Mouse (Mus musculus) kidney, embryonic 15.5 days (tissue): Measurements from ENCODE around the gene Ccdc191. TPM values are rescaled to one million over a fixed set of nuclear protein-coding genes. Genes with fewer than 3 reads are reported as not detected.

Experiments
- ATAC-seq: fragments of 200-750 bp; cut with Nextera tagmentation; replicated peaks from 2 replicates; pipeline ENCODE4 v1.8.0; 2017; ENCODE audit warnings: moderate TSS enrichment; ENCODE audit not compliant: low FRiP score
- H3K27ac ChIP-seq: fragments of 300-500 bp; sonication (generic); 2 replicates; pipeline ENCODE4 v1.5.1; 2015; ENCODE audit warnings: mild to moderate bottlenecking, inconsistent platforms
- H3K27me3 ChIP-seq: fragments of 300-500 bp; sonication (generic); 2 replicates; pipeline ENCODE4 v1.6.1; 2015; ENCODE audit warnings: inconsistent platforms
- H3K36me3 ChIP-seq: fragments of 300-500 bp; sonication (generic); 2 replicates; pipeline ENCODE4 v1.6.1; 2015; ENCODE audit warnings: inconsistent platforms
- H3K4me1 ChIP-seq: fragments of 300-500 bp; sonication (generic); 2 replicates; pipeline ENCODE4 v1.6.1; 2015; ENCODE audit warnings: inconsistent platforms
- H3K4me2 ChIP-seq: fragments of 300-500 bp; sonication (generic); 2 replicates; pipeline ENCODE4 v1.6.1; 2015; ENCODE audit warnings: moderate library complexity, mild to moderate bottlenecking, inconsistent platforms
- H3K4me3 ChIP-seq: fragments of 300-500 bp; sonication (generic); replicated peaks from 2 replicates; pipeline ENCODE4 v1.5.1; 2015; ENCODE audit warnings: mild to moderate bottlenecking, inconsistent platforms
- H3K9ac ChIP-seq: fragments of 300-500 bp; sonication (generic); 2 replicates; pipeline ENCODE4 v1.6.1; 2015; ENCODE audit warnings: mild to moderate bottlenecking, inconsistent platforms
- H3K9me3 ChIP-seq: fragments of 300-500 bp; sonication (generic); replicated peaks from 2 replicates; pipeline ENCODE4 v1.6.1; 2016; ENCODE audit warnings: inconsistent platforms
- WGBS: fragments of 180-500 bp; shearing (Covaris S2); methylation state at CpG from one replicate; pipeline ENCODE4 v1.1.7; 2015; ENCODE audit warnings: mixed read lengths; 5-methylcytosine and 5-hydroxymethylcytosine counted together
- polyA plus RNA-seq: library from polyadenylated mRNA; unstranded; fragments of >200 nt; fragmentation: Nextera tagmentation; extraction: Ambion mirVana; gene quantifications from 2 replicates; pipeline ENCODE4 v1.2.1, GENCODE M21; 2015

Gene Ccdc191
- 15.2 and 16.7 TPM in 2 replicates for polyA plus RNA-seq

DNA sequence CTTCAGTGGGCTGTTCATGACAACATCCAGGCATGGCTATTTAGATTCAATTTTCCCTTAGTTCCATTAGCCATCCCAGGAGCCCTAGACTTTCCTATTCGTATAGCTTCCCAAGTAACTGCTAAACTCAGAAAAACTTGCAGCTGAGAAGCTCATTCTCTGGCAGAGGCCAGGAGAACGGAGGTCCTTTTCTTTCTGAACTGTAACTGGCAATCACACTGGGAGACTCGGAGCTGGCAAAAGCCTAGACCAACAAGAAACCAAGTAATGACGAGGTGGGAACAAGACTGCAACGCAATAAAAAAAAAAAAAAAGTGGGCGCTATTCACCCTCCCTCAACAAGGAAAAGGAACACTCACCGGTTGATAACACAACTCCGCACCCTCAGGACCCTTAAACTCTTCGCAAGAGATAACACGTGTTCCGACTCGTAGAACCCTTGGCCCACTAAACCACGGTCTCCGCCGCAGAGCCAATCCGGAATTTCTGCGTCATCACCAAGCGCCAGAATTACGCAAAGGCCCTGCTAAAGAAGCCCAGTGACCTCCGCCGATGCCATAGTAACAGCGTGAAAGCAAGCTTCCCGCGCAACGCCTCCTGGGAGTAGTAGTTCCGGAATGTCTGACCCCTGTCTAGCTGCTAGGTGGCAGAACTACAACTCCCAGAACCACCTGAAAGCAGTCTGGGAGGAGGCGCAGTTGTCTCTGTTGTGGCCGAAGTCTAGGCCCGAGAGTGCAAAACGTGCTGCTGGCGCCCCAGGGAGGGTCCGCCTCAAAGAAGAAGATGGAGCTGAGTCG lies at the start of gene Ccdc191:
Gene Ccdc191, plus strand, starts transcription at position 593 of the 797 bp plus-strand sequence.
- WGBS: under 1% methylated on average over 33 of the region's 33 CpGs
- ATAC-seq: peak; percentile 100

DNA sequence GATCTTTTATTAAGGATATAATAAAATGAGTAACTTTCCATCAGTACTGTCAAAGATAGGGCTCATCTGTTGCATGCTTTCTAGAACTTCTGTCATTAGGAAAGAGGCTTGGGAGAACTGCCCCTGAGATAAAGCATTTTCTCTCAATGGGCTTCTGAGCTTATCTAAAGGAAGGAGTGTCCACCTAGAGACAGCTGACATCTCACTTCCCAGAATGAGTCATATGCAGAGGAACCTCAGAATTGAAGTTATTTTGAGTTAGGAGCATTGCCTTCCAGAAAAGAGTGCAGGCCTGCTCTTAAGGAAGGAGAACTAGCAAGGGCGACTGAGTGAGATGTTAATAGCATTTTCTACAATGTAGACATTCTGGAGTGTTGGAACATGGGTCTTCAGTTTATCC lies 48.4 kb upstream of the Ccdc191 start:
- ATAC-seq: no peak
- Histone ChIP-seq H3K4me3 (no peak overlapping the region), H3K27ac (no peak overlapping the region), H3K4me2 (no peak overlapping the region), H3K9ac (no peak overlapping the region), H3K4me1 (no peaks in the 10 kb centered on the region), H3K36me3 (no peaks in the 10 kb centered on the region), H3K27me3 (no peaks in the 10 kb centered on the region), H3K9me3 (no peaks in the 10 kb centered on the region)
- 86% methylated on average over 1 of the region's 1 CpGs for WGBS

More for the DNA sequence above, at the start of gene Ccdc191:
- peak within 1 kb of the TSS; percentile 78 for H3K4me3 ChIP-seq
- no peaks in the 10 kb centered on the region for H3K9me3 ChIP-seq
- H3K36me3 ChIP-seq: no peaks in the 10 kb centered on the region
- H3K4me2 ChIP-seq: peak within 1 kb of the TSS; percentile 76
- H3K4me1 ChIP-seq: peaks cover 17% of the 10 kb centered on the region
- H3K27ac ChIP-seq: peak within 1 kb of the TSS; percentile 84
- peak within 1 kb of the TSS; percentile 66 for H3K9ac ChIP-seq
- H3K27me3 ChIP-seq: no peaks in the 10 kb centered on the region

DNA sequence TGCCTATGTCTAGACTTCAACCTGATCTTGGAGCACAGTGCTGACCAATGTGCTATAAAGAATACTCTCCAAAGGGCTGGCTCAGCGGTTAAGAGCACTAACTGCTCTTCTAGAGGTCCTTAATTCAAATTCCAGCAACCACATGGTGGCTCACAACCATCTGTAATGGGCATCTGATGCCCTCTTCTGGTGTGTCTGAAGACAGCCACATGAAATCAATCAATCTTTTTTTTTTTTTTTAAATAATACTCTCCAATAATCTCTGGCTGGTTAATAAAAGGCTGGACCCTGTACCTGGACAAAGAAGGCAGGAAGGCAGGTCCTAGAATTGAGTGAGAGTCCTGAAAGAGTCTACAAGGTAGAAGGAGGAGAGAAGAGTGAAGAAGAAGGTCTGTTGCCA lies 39.8 kb upstream of the Ccdc191 start:
- no peaks in the 10 kb centered on the region for H3K4me1 ChIP-seq
- H3K27ac ChIP-seq: no peak overlapping the region
- H3K27me3 ChIP-seq: no peaks in the 10 kb centered on the region
- H3K4me2 ChIP-seq: no peak overlapping the region
- no peak overlapping the region for H3K9ac ChIP-seq
- 71% methylated on average over 1 of the region's 1 CpGs for WGBS
- no peaks in the 10 kb centered on the region for H3K36me3 ChIP-seq
- H3K4me3 ChIP-seq: no peak overlapping the region
- no peaks in the 10 kb centered on the region for H3K9me3 ChIP-seq
- ATAC-seq: no peak

DNA sequence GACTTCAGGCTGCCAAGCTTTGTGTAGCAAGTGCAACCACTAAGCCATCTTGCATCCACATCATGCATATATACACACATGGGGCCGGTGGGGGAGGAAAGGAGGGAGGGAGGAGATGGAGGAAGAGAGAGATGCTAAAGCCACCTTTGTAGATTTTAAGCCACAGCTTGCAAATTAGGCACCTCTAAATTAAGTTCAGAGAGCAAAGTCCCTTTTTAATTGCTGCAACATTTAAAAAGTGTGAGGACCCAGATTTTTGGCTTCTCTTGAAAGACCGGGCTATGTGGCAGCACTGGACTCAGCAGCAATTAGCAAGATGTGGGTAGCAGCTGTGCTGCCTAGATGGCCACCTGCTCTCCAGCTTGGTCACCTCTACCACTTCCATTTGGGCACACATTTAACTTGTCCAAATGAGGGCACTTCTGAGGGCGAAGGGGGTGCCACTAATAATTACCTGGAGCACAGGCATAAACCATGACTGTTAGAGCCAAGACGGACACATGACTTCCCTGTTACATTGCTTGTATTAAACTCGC lies 30.6 kb upstream of the Ccdc191 start:
- Histone ChIP-seq H3K4me1 (no peaks in the 10 kb centered on the region), H3K9ac (no peak overlapping the region), H3K27ac (no peak overlapping the region), H3K9me3 (no peaks in the 10 kb centered on the region), H3K27me3 (no peaks in the 10 kb centered on the region), H3K36me3 (peaks cover 20% of the 10 kb centered on the region), H3K4me2 (no peak overlapping the region), H3K4me3 (no peak overlapping the region)
- WGBS: 88% methylated on average over 5 of the region's 5 CpGs
- no peak for ATAC-seq

DNA sequence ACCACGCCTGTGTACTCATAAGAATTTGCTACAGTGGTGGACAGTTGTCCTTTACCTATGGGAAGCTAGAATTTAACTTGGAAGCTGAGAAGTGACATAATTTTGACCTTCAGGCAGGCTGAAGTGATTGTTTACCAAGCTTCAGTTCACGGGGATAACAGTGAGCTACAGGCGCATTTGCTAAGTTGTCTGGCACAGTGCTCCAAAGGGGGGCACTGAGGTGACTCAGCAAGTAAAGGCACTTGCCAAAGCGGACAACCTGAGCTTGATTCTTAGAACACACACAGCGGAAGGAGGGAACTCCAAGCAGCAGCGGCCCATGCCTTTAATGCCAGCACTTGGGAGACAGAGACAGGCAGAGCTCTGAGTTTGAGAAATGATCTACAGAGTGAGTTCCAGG lies 29.0 kb upstream of the Ccdc191 start:
- WGBS: 89% methylated on average over 6 of the region's 6 CpGs
- Histone ChIP-seq H3K4me3 (no peak overlapping the region), H3K4me1 (no peaks in the 10 kb centered on the region), H3K9me3 (no peaks in the 10 kb centered on the region), H3K27ac (no peak overlapping the region), H3K27me3 (no peaks in the 10 kb centered on the region), H3K36me3 (peaks cover 26% of the 10 kb centered on the region), H3K4me2 (no peak overlapping the region), H3K9ac (no peak overlapping the region)
- ATAC-seq: no peak

DNA sequence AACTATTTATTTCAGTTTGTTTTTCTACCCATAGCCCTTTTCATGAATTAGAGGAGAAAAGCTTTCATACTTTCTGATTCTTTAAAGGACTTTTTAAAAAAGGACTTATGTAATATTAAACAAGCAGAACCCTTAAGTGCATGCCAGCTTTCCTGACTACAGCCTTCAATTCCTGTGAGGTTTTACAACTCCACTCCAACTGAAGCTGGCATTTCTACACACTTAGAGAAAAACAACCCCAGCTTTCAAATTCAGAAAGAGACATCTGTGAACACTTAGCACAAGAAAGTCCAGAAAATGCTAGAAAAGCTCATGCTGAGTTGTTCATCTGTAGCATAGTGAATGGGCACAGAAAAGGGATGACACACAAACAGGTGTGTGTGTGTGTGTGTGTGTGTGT lies 19.8 kb upstream of the Ccdc191 start:
- H3K4me1 ChIP-seq: 0 out of 2 replicates have a peak, but pooled peaks cover 2% of the 10 kb centered on the region

DNA sequence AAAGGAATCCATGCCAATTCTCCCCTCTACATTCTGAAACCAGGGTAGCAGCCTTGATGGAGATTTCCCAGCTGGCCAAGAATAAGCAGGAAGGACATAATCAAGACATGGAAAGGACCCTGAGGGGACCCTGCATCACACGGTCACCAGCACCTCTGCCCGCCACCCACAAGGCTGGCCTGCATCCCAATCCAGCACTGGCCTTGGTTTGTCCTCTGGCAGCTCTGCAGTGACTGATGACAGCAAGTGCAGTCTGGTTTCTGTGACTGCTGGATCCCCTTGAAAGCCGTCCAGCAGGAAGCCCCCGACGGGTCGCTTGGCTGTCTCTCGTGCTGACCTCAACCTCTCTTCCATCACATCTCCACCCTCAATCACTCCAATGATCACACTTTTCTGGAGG lies 18.2 kb upstream of the Ccdc191 start:
- Histone ChIP-seq H3K27ac (no peak overlapping the region), H3K4me3 (no peak overlapping the region), H3K4me2 (no peak overlapping the region), H3K36me3 (peaks cover 76% of the 10 kb centered on the region), H3K4me1 (0 out of 2 replicates have a peak, but pooled peaks cover 2% of the 10 kb centered on the region), H3K27me3 (no peaks in the 10 kb centered on the region), H3K9me3 (no peaks in the 10 kb centered on the region), H3K9ac (no peak overlapping the region)
- no peak for ATAC-seq
- WGBS: 79% methylated on average over 7 of the region's 7 CpGs

More for the DNA sequence above, 19.8 kb upstream of the Ccdc191 start:
- Histone ChIP-seq H3K9ac (no peak overlapping the region), H3K27ac (no peak overlapping the region), H3K4me3 (no peak overlapping the region), H3K9me3 (no peaks in the 10 kb centered on the region), H3K4me2 (no peak overlapping the region), H3K36me3 (peaks cover 61% of the 10 kb centered on the region), H3K27me3 (no peaks in the 10 kb centered on the region)
- no peak for ATAC-seq

DNA sequence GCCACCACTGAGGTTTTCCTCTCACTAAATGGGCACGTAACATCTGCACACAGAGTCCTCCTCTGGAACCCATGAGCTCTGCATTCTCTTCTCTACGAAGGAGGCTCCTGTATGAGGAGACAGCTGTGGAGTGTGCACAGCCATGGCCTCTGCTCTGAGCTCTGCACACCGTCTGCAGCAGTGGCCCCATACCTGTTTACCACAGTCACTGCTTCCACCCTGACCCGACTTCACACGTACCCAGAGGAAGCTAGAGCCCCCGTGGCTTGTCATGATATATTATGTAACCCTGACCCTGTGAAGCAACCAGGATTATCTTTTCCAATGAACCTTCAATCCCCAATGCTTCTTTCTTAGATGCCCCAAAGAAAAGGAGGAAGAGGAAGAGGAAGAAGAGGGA lies 9.8 kb upstream of the Ccdc191 start:
- WGBS: 75% methylated on average over 6 of the region's 6 CpGs
- Histone ChIP-seq H3K9ac (no peak overlapping the region), H3K4me3 (no peak overlapping the region), H3K9me3 (no peaks in the 10 kb centered on the region), H3K27me3 (no peaks in the 10 kb centered on the region), H3K36me3 (peaks cover 56% of the 10 kb centered on the region), H3K4me1 (no peaks in the 10 kb centered on the region), H3K27ac (no peak overlapping the region), H3K4me2 (no peak overlapping the region)
- ATAC-seq: no peak

DNA sequence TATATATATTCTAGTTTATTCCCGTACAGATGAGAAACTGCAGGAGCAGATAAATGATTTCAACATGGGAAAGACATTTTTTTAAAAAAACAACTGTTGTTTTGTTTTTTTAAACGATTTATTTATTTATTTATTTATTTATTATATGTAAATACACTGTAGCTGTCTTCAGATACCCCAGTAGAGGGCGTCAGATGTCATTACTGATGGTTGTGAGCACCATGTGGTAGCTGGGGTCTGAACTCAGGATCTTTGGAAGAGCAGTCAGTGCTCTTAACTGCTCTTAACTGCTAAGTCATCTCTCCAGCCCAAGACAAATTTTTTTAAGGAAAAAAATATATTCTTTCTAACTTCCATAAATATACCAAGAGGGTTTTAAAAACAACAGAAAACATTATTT lies 8.0 kb upstream of the Ccdc191 start:
- H3K4me2 ChIP-seq: no peak overlapping the region
- H3K36me3 ChIP-seq: peaks cover 38% of the 10 kb centered on the region
- no peaks in the 10 kb centered on the region for H3K4me1 ChIP-seq
- no peak overlapping the region for H3K4me3 ChIP-seq
- no peak overlapping the region for H3K9ac ChIP-seq
- WGBS: 65% methylated on average over 3 of the region's 3 CpGs
- ATAC-seq: no peak
- no peaks in the 10 kb centered on the region for H3K27me3 ChIP-seq
- H3K9me3 ChIP-seq: no peaks in the 10 kb centered on the region
- H3K27ac ChIP-seq: no peak overlapping the region

DNA sequence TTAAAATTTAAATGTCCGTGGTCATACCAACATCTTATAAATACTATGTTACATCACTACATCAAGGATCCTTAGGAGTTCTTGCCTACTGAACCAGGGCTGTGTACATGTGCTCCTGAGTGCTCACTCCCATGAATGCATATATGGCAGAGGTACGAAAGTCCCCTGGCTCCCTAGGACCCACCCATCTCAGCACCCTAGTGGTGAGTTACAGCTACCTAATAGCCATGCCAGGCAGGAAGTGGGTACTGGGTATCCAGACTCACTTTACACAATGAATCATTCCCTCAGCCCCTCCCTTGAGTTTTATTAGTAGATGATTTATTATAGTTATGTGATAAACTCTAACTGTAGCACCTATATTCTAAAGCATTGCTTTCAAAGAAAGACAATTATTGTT lies 7.3 kb upstream of the Ccdc191 start:
- Histone ChIP-seq H3K27ac (no peak overlapping the region), H3K27me3 (no peaks in the 10 kb centered on the region), H3K4me3 (no peak overlapping the region), H3K4me1 (no peaks in the 10 kb centered on the region), H3K9ac (no peak overlapping the region), H3K9me3 (no peaks in the 10 kb centered on the region), H3K4me2 (no peak overlapping the region), H3K36me3 (peaks cover 32% of the 10 kb centered on the region)
- WGBS: 96% methylated on average over 2 of the region's 2 CpGs
- no peak for ATAC-seq

DNA sequence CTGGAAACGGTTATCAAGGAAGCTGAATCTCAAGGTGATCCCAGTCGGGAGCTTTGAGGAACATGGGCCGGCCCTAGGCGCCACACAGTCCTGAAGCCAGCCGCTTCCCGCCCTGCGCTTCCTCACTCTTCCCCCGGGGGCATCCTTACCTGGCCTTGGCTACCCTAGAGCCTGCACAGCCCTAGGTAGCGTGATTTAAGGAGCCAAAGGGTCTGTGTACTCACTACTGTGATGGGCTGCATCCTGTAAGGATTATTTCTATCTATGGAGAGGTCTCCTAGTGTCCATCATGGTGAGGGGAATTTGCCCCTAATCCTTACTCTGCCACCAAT lies 371 bp downstream of the Ccdc191 start:
- peak overlapping the region; percentile 84 for H3K27ac ChIP-seq
- H3K9ac ChIP-seq: peak overlapping the region; percentile 66
- ATAC-seq: peak; percentile 98
- 0% methylated on average over 9 of the region's 9 CpGs for WGBS
- H3K4me2 ChIP-seq: peak overlapping the region; percentile 67
- H3K36me3 ChIP-seq: no peaks in the 10 kb centered on the region
- H3K4me1 ChIP-seq: peaks cover 17% of the 10 kb centered on the region
- no peaks in the 10 kb centered on the region for H3K27me3 ChIP-seq
- no peaks in the 10 kb centered on the region for H3K9me3 ChIP-seq
- peak overlapping the region; percentile 78 for H3K4me3 ChIP-seq

DNA sequence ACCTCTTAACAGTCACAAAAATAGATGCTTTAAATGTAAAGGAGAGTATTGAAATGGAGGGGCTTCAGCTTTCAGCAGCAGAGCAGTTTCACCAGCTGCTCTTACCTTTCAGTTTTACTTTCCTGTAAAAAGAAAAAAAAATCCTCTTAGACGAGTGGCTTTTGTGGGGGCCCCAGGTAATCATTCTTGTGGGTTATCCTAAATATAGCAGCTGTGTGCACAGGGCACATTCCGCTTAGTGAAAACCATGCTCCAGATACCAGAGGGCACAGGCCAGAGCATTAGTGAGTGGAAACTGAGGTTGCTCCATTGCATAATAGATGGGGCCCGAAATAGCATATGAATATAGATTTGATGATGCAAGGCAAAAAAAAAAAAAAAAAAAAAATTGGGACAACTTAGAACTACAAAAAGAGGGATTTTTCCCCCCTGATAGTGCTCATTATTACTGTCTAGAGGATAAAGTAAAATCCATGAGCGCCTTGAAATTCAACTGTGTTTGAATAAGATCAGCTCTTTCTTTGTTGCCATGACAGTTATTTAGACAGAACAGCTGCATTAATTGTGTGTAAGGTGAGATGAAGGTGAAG lies 1.2 kb downstream of the Ccdc191 start:
- Histone ChIP-seq H3K36me3 (no peaks in the 10 kb centered on the region), H3K4me2 (peak overlapping the region; percentile 67), H3K9ac (peak overlapping the region; percentile 66; the same call in 1 of the 2 replicates), H3K27ac (no peak overlapping the region), H3K4me3 (peak overlapping the region; percentile 78), H3K27me3 (no peaks in the 10 kb centered on the region), H3K9me3 (no peaks in the 10 kb centered on the region), H3K4me1 (peaks cover 17% of the 10 kb centered on the region)
- WGBS: 79% methylated on average over 4 of the region's 4 CpGs
- ATAC-seq: no peak
